Mouse (Mus musculus) liver, embryonic 14.5 days (tissue): Measurements from ENCODE around the gene Mad2l2. TPM values are rescaled to one million over a fixed set of nuclear protein-coding genes. Genes with fewer than 3 reads are reported as not detected.
A peak's percentile ranks its signal among the peaks of the same experiment; 100 is the strongest.

ENCODE experiments used
- ATAC-seq: fragments of 200-750 bp; cut with Nextera tagmentation; 2 replicates; pipeline ENCODE4 v1.8.0; 2017; ENCODE audit warnings: moderate number of reproducible peaks, mild to moderate bottlenecking, moderate library complexity; ENCODE audit not compliant: insufficient read depth
- DNase-seq, 3 experiments: peaks; one replicate each; pipeline ENCODE4 v3.0.0-alpha.2; 2012 to 2013; ENCODE audit warnings: low read depth in 3 of 3, low spot score in 3 of 3
- H3K27ac ChIP-seq: fragments of 300-500 bp; sonication (generic); 2 replicates; pipeline ENCODE4 v1.5.1; 2014; ENCODE audit warnings: moderate library complexity, mild to moderate bottlenecking, control low read depth, inconsistent platforms
- H3K27me3 ChIP-seq: fragments of 300-500 bp; sonication (generic); 2 replicates; pipeline ENCODE4 v1.6.1; 2014; ENCODE audit warnings: mild to moderate bottlenecking, low read length, moderate library complexity; ENCODE audit not compliant: control insufficient read depth, insufficient read depth
- H3K36me3 ChIP-seq: fragments of 300-500 bp; sonication (generic); replicated peaks from 2 replicates; pipeline ENCODE4 v1.6.1; 2014; ENCODE audit warnings: low read depth; ENCODE audit not compliant: control insufficient read depth, insufficient read depth
- H3K4me1 ChIP-seq, 2 experiments: fragments of 200-500 bp in 1 of 2; fragments of 300-500 bp in 1 of 2; sonication (generic) in 1 of 2; replicated peaks; 2 replicates each; pipeline ENCODE4 v1.6.1; 2012 to 2014; ENCODE audit warnings: antibody characterized with exemption in 1 of 2, inconsistent platforms in 1 of 2, low read length in 1 of 2; ENCODE audit not compliant: control insufficient read depth in 2 of 2, insufficient read depth in 2 of 2
- H3K4me2 ChIP-seq: fragments of 300-500 bp; sonication (generic); 2 replicates; pipeline ENCODE4 v1.6.1; 2014; ENCODE audit warnings: low read depth, mild to moderate bottlenecking, control low read depth, moderate library complexity
- H3K4me3 ChIP-seq, 2 experiments: fragments of 200-500 bp in 1 of 2; fragments of 300-500 bp in 1 of 2; sonication (generic) in 1 of 2; 2 replicates each; pipeline ENCODE4 v1.5.1; 2012 to 2014; ENCODE audit warnings: low read depth in 2 of 2, low read length in 2 of 2, mild to moderate bottlenecking in 2 of 2, control low read depth in 1 of 2, inconsistent platforms in 1 of 2, moderate library complexity in 1 of 2; ENCODE audit not compliant: insufficient read depth in 1 of 2
- H3K9ac ChIP-seq: fragments of 300-500 bp; sonication (generic); replicated peaks from 2 replicates; pipeline ENCODE4 v1.6.1; 2014; ENCODE audit warnings: mild to moderate bottlenecking, control low read depth, moderate library complexity
- H3K9me3 ChIP-seq: fragments of 300-500 bp; sonication (generic); 2 replicates; pipeline ENCODE4 v1.6.1; 2016; ENCODE audit warnings: low read length, mixed read lengths; ENCODE audit not compliant: control insufficient read depth
- CTCF ChIP-seq: IDR thresholded peaks from 2 replicates; pipeline ENCODE4 v1.5.1; 2016; ENCODE audit warnings: antibody characterized with exemption, low read depth, control low read depth
- EP300 ChIP-seq: IDR thresholded peaks from 2 replicates; pipeline ENCODE4 v1.6.1; 2016; ENCODE audit warnings: antibody characterized with exemption, low read depth
- WGBS: fragments of 180-500 bp; shearing (Covaris S2); extraction: QIAGEN DNeasy Blood & Tissue Kit; methylation state at CpG from one replicate; pipeline ENCODE4 v1.1.7; 2014; ENCODE audit not compliant: insufficient replicate concordance; 5-methylcytosine and 5-hydroxymethylcytosine counted together
- polyA plus RNA-seq, 2 experiments: library from polyadenylated mRNA; depleted of rRNA in 1 of 2; stranded (reverse) in 1 of 2; unstranded in 1 of 2; fragments of >200 nt; fragmentation: Nextera tagmentation in 1 of 2; extraction: Ambion mirVana in 1 of 2; gene quantifications; 2 replicates each; pipeline versions ENCODE4 v1.2.1 to v1.2.3; 2012 to 2014

Mad2l2 gene
- polyA plus RNA-seq, 2 experiments = 9.4 to 17.7 TPM

DNA sequence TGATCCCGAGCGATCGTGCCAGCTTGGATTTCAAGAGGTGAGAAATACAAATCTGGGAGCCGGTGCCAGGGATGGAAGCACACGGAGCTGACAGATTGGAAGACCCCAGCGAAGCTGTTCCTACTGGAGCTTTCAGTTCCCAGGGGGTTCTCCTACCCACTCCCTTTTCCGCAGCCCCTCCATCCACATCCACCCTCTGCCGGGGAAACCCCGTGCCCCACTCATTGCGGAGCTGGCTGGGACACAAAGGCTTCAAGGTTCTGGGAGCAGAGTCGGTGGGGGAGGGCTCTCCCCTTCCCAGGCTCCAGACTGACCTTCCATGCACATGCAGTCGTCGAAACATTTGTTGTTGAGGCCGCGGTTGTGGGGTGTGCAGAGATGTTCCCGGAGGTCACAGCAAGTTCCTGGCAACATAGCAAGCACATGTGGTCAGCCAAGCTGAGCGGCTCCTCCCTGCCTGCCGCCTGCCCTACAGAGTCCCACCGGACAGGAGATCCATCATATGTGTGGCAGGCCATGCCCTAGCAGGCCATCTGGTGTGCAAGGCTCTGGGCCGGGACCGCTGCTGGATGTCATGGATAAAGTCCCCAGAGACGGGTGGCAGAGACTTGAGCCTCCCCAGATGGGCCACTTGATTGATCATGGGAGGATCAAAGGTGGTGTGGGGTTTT, 22.4 kb upstream of the Mad2l2 start:
- H3K9me3 ChIP-seq = no peaks in the 10 kb centered on the region
- H3K4me1 ChIP-seq = no peaks in the 10 kb centered on the region
- TF ChIP-seq EP300 (no peak), CTCF (no peak)
- H3K4me2 ChIP-seq = no peak overlapping the region
- ATAC-seq = no peak
- H3K4me3 ChIP-seq = no peak overlapping the region
- no peak for DNase-seq
- no peaks in the 10 kb centered on the region for H3K36me3 ChIP-seq
- no peaks in the 10 kb centered on the region for H3K27me3 ChIP-seq
- no peak overlapping the region for H3K27ac ChIP-seq
- 51% methylated on average over 22 of the region's 22 CpGs for WGBS
- no peak overlapping the region for H3K9ac ChIP-seq

DNA sequence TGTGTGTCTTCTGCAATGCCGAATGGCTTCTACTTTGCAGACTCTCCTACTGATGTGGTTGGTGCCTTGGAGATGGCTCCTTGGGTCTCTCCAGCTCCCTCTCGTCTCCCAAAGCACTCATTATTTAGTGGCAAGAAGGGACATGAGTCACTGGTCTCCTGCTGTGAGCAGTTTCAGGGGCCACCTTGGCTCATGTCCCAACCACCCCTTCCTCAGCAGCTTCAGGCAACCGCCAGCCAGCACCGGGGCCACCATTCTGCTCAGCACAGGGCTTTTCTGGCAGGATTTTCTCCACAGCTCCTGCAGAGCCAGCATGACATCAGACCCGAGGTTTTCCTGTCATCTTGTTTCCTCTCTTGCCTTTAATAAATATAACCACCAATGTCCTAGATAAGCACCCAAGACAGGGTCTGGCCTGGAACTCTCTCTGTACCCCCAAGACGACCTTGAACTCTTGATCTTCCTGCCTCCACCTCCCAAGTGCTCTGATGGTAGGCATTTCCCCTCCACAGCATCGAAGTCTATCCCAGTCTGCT, 21.6 kb upstream of the Mad2l2 start:
- 16% methylated on average over 7 of the region's 7 CpGs for whole genome bisulfite sequencing
- no peak overlapping the region for H3K4me2 ChIP-seq
- H3K4me3 ChIP-seq = no peak overlapping the region
- no peaks in the 10 kb centered on the region for H3K27me3 ChIP-seq
- ATAC-seq (peak; percentile 41; the same call in 1 of the 2 replicates), DNase-seq (no peak)
- no peaks in the 10 kb centered on the region for H3K9me3 ChIP-seq
- H3K4me1 ChIP-seq = no peaks in the 10 kb centered on the region
- H3K9ac ChIP-seq = no peak overlapping the region
- TF ChIP-seq EP300 (no peak), CTCF (no peak)
- H3K36me3 ChIP-seq = no peaks in the 10 kb centered on the region
- H3K27ac ChIP-seq = no peak overlapping the region

DNA sequence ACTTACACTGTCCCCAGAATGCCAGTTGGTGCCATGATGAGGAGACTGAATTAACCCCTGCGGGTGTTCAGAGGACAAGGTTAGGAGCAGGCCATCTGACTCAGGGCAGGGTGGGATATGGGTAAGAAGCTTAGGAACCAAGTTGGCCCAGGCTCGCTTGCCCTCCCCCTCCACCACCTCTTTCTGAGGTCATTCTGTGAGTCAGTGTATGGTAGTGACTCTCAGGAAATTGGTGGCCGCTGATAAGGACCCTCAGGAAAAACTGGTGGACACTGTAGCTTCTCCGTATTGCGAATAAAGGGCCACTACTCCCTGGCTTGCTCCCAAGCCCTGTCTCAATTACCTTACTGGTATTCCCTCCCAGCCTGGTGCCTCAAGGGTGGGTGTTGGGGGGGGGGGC, 21.0 kb upstream of the Mad2l2 start:
- no peaks in the 10 kb centered on the region for H3K4me1 ChIP-seq
- TF ChIP-seq CTCF = no peak
- no peak for TF ChIP-seq EP300
- H3K9me3 ChIP-seq = no peaks in the 10 kb centered on the region
- H3K4me3 ChIP-seq = no peak overlapping the region
- no peaks in the 10 kb centered on the region for H3K27me3 ChIP-seq
- ATAC-seq (peak; percentile 46; the same call in 1 of the 2 replicates), DNase-seq (no peak)
- no peak overlapping the region for H3K27ac ChIP-seq
- no peak overlapping the region for H3K9ac ChIP-seq
- H3K4me2 ChIP-seq = no peak overlapping the region
- 19% methylated on average over 5 of the region's 5 CpGs for WGBS
- no peaks in the 10 kb centered on the region for H3K36me3 ChIP-seq

DNA sequence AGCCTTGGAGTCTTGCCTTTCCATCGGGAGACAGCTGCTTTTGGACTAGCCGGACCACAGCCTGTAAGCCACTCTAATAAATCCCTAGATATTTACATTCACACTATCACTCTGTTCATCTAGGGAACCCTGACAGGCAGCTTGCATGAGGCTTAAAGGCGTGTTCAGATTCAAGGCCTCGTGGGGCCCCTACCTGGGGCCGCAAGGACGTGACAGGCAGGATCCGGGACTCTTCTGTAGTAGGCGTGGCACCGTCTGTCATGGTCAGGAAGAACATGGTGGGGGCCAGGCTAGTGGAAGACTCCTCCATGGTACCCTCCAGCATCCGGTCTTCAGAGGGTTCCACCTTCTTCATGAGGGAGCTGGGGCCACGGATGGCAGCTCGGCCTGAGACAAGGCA, 17.7 kb upstream of the Mad2l2 start:
- Histone ChIP-seq H3K4me2 (no peak overlapping the region), H3K9me3 (no peaks in the 10 kb centered on the region), H3K9ac (no peak overlapping the region), H3K4me1 (no peaks in the 10 kb centered on the region), H3K36me3 (no peaks in the 10 kb centered on the region), H3K27me3 (no peaks in the 10 kb centered on the region; the same call in 1 of the 2 replicates), H3K27ac (no peak overlapping the region), H3K4me3 (no peak overlapping the region)
- TF ChIP-seq CTCF = no peak
- no peak for TF ChIP-seq EP300
- ATAC-seq (no peak), DNase-seq (no peak)
- WGBS = 58% methylated on average over 12 of the region's 12 CpGs

DNA sequence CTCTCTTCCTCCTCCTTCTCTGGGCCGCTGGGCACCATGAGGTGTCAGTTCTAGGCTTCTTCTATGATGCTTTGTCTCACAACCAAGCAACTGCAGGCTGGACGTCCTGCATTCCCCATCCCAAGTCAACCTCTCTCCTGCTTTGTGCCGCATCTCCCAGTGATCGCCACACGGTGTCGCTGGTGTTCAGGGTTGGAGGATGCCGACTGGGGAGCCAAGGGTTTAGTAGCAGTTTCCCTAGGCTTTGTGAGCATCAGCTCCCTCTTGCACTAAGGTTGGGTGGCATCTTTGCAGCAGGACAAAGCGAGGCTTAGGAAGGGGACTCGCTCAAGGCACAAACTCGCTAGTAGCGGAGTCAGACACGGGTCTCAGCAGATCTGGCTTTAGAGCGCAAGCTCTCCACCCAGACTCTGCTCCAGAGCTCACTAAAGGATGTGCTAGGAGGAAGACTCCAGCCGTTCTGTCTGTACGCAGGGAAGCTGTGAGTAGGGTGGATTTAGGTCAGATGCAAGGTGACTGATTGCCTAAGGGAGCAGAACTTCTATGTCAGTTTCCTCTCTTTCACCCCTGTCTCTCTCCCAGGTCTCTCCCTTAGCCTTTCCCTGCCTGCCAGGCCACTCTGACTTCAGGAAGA, 15.3 kb upstream of the Mad2l2 start:
- no peak overlapping the region for H3K9ac ChIP-seq
- H3K4me2 ChIP-seq = no peak overlapping the region
- no peak overlapping the region for H3K27ac ChIP-seq
- 7% methylated on average over 15 of the region's 15 CpGs for WGBS
- H3K27me3 ChIP-seq = no peaks in the 10 kb centered on the region; the same call in 1 of the 2 replicates
- H3K36me3 ChIP-seq = no peaks in the 10 kb centered on the region
- ATAC-seq (peak; percentile 27; the same call in 1 of the 2 replicates), DNase-seq (peak; percentile 33 to 56 (median 43))
- H3K9me3 ChIP-seq = no peaks in the 10 kb centered on the region
- no peaks in the 10 kb centered on the region for H3K4me1 ChIP-seq
- TF ChIP-seq EP300 = no peak
- peak; percentile 98 for TF ChIP-seq CTCF
- no peak overlapping the region for H3K4me3 ChIP-seq
